ENCODE assay signal across 9 mouse cellular contexts in genomic region chr11:61043055-61043992, GRCm38 (mm10). TPM values are rescaled to one million over a fixed set of nuclear protein-coding genes. Genes with fewer than 3 reads are reported as not detected.
DNase-seq lines count a peak whose midpoint lies in the region; ATAC-seq and TF ChIP-seq lines count a peak whose summit lies in the region.
"Had no signal": no experiment of that assay in that cellular context is flagged by ENCODE, and none has a peak within 500 bp of the region (broad histone marks: within the 10 kb centered on the region; RNA-seq: fewer than 3 reads in every experiment).

No protein-coding gene starts in this region.

- no peaks in the 10 kb centered on the region for H3K9me3 ChIP-seq in kidney, embryonic 15.5 days (replicated peaks)
- no peaks in the 10 kb centered on the region for H3K9me3 ChIP-seq in MEL (replicated peaks; ENCODE audit: insufficient read depth, low read length)
- H3K9me3 ChIP-seq in limb, embryonic 10.5 days (replicated peaks), result no peaks in the 10 kb centered on the region
- H3K9me3 ChIP-seq: limb, embryonic 13.5 days had no signal

- no peak for TF ChIP-seq POLR2A in MEL (IDR thresholded peaks at IDR 0.05; ENCODE audit: control insufficient read depth in 1 of 2, insufficient read depth in 1 of 2, low read depth in 1 of 2, low read length in 2 of 2, poor library complexity in 1 of 2)

- no peaks in the 10 kb centered on the region for H3K36me3 ChIP-seq in kidney, embryonic 15.5 days
- no peaks in the 10 kb centered on the region for H3K36me3 ChIP-seq in MEL (ENCODE audit: control insufficient read depth in 1 of 2, insufficient read depth in 2 of 2, low read length in 2 of 2)
- H3K36me3 ChIP-seq in limb, embryonic 10.5 days, result no peaks in the 10 kb centered on the region
- H3K36me3 ChIP-seq: limb, embryonic 13.5 days had no signal

- peak; percentile 62 for TF ChIP-seq RAD21 in MEL (IDR thresholded peaks at IDR 0.05; ENCODE audit: low read depth, low read length)

- no peak overlapping the region for H3K27ac ChIP-seq in kidney, embryonic 15.5 days
- H3K27ac ChIP-seq in MEL (ENCODE audit: control insufficient read depth, low read depth, low read length), result no peak overlapping the region
- H3K27ac ChIP-seq in limb, embryonic 10.5 days, result no peak overlapping the region
- H3K27ac ChIP-seq: limb, embryonic 13.5 days had no signal

- H3K27me3 ChIP-seq in kidney, embryonic 15.5 days, result peaks cover 2% of the 10 kb centered on the region; the same call in 1 of the 2 replicates
- H3K27me3 ChIP-seq in MEL (ENCODE audit: control insufficient read depth in 1 of 2, insufficient read depth in 2 of 2, low read length in 2 of 2), result peaks cover 2 to 6% of the 10 kb centered on the region in 2 experiments; a peak in 3 of 4 replicates
- H3K27me3 ChIP-seq in limb, embryonic 10.5 days (ENCODE audit: low read depth, poor library complexity, severe bottlenecking), result peaks cover 30% of the 10 kb centered on the region
- H3K27me3 ChIP-seq: limb, embryonic 13.5 days had no signal

- DNase-seq in kidney, adult 9 months, result peak; percentile 30
- DNase-seq in MEL (ENCODE audit: low read depth, low spot score), result peak; percentile 17
- DNase-seq in embryo, embryonic 9.5 days (ENCODE audit: extremely low spot score), result peak; percentile 34
- peak; percentile 60 for DNase-seq in limb, embryonic 10.5 days (ENCODE audit: low spot score)
- DNase-seq in thymus, postnatal 25 days, result peak; percentile 19
- no peak for DNase-seq in right cerebral cortex, adult 2 months (ENCODE audit: low spot score in 2 of 2)
- DNase-seq in T-cell, adult 2 months (ENCODE audit: low spot score), result no peak

- TF ChIP-seq EP300 in MEL (IDR thresholded peaks at IDR 0.05; ENCODE audit: low read depth in 1 of 2, low read length in 2 of 2), result no peak

- no peak overlapping the region for H3K4me2 ChIP-seq in kidney, embryonic 15.5 days
- H3K4me2 ChIP-seq: limb, embryonic 13.5 days had no signal

- H3K4me3 ChIP-seq in kidney, embryonic 15.5 days (replicated peaks), result no peak overlapping the region
- no peak overlapping the region for H3K4me3 ChIP-seq in MEL (ENCODE audit: control insufficient read depth in 1 of 2, insufficient read depth in 1 of 2, low read depth in 2 of 2, low read length in 2 of 2)
- H3K4me3 ChIP-seq in limb, embryonic 10.5 days, result no peak overlapping the region
- H3K4me3 ChIP-seq: limb, embryonic 13.5 days had no signal

- peaks cover 9% of the 10 kb centered on the region for H3K4me1 ChIP-seq in kidney, embryonic 15.5 days
- peaks cover 0 to 9% of the 10 kb centered on the region in 2 experiments; a peak in 3 of 4 replicates for H3K4me1 ChIP-seq in MEL (ENCODE audit: control insufficient read depth in 1 of 2, insufficient read depth in 2 of 2, low read length in 2 of 2)
- H3K4me1 ChIP-seq in limb, embryonic 10.5 days, result peaks cover 24% of the 10 kb centered on the region

- ATAC-seq in kidney, embryonic 15.5 days (replicated peaks; ENCODE audit: low FRiP score), result no peak

- no peaks in the 10 kb centered on the region for H3K79me2 ChIP-seq in MEL (ENCODE audit: control insufficient read depth, insufficient read depth, low read length, poor library complexity)

- no peak overlapping the region for H3K9ac ChIP-seq in kidney, embryonic 15.5 days
- no peak overlapping the region for H3K9ac ChIP-seq in MEL (ENCODE audit: control insufficient read depth, low read depth, low read length, poor library complexity, severe bottlenecking)

- WGBS in kidney, embryonic 15.5 days, result 70% methylated on average over 12 of the region's 12 CpGs
- 72% methylated on average over 12 of the region's 12 CpGs for WGBS in limb, embryonic 10.5 days

- TF ChIP-seq CTCF in MEL (IDR thresholded peaks at IDR 0.05 in 2 of 3, conservative IDR thresholded peaks at IDR 0.05 in 1 of 3; ENCODE audit: control insufficient read depth in 1 of 3, insufficient read depth in 1 of 3, low read depth in 2 of 3, low read length in 3 of 3, poor library complexity in 1 of 3, severe bottlenecking in 1 of 3), result peak; percentile 38 to 67 (median 56)

TF ChIP-seq in MEL, 35 proteins besides CTCF, POLR2A, EP300 and RAD21:
- TF ChIP-seq SMC3 (IDR thresholded peaks at IDR 0.05; ENCODE audit: low read depth, low read length) (peak; percentile 41), TCF12 (IDR thresholded peaks at IDR 0.05; ENCODE audit: low read depth, low read length) (no peak)
TF ChIP-seq in MEL: peak in this region for 1.

RNA-seq across cellular contexts. Expression of gene Kcnj12, which starts 21.0 kb away (rescaled TPM):
- 0.45 and 0.77 TPM in 2 replicates for polyA plus RNA-seq in kidney, embryonic 15.5 days (2015; fragmentation: Nextera tagmentation; extraction: Ambion mirVana)
- total RNA-seq in MEL (2012; rRNA removed), result not detected in 2 replicates
- not detected for polyA plus RNA-seq in MEL (2012; ENCODE audit: insufficient read depth in 1 of 2, insufficient read length in 2 of 2, low read depth in 1 of 2, low replicate concordance in 2 of 2, missing spikeins in 1 of 2)
- 0.11 and 0.25 TPM in 2 replicates for polyA plus RNA-seq in limb, embryonic 10.5 days (2016; fragmentation: Nextera tagmentation; extraction: Ambion mirVana)

Comparison
In these comparisons a context has a peak if more than half of its experiments do, and no peak if none do; other contexts are left out.
1. DNase-seq: peak in kidney, adult 9 months (single experiment), MEL (single experiment), embryo, embryonic 9.5 days (single experiment), limb, embryonic 10.5 days (single experiment) and thymus, postnatal 25 days (single experiment); none in right cerebral cortex, adult 2 months (0 of 2) and T-cell, adult 2 months (single experiment).